Comparison of ENCODE assay signal across 12 mouse cellular contexts in genomic region chr6:56920222-56921092, GRCm38 (mm10). TPM values are rescaled to one million over a fixed set of nuclear protein-coding genes. Genes with fewer than 3 reads are reported as not detected.
DNase-seq lines count a peak whose midpoint lies in the region; ATAC-seq and TF ChIP-seq lines count a peak whose summit lies in the region.
"Had no signal": no experiment of that assay in that cellular context is flagged by ENCODE, and none has a peak within 500 bp of the region (broad histone marks: within the 10 kb centered on the region; RNA-seq: fewer than 3 reads in every experiment).

No protein-coding gene starts in this region.

- TF ChIP-seq POLR2A in lung, adult 2 months (IDR thresholded peaks at IDR 0.05; ENCODE audit: borderline replicate concordance, extremely low read depth, low read depth, low read length), result no peak

- no peak overlapping the region for H3K9ac ChIP-seq in lung, embryonic 14.5 days
- no peak overlapping the region for H3K9ac ChIP-seq in kidney, postnatal 0 days (ENCODE audit: low read depth, low read length)

- no peak overlapping the region for H3K4me3 ChIP-seq in lung, embryonic 14.5 days (ENCODE audit: low read depth, low read length)
- no peak overlapping the region for H3K4me3 ChIP-seq in kidney, postnatal 0 days (replicated peaks; ENCODE audit: low read depth, low read length)
- no peak overlapping the region for H3K4me3 ChIP-seq in hindbrain, embryonic 10.5 days
- H3K4me3 ChIP-seq in lung, adult 2 months (replicated peaks; ENCODE audit: extremely low read depth, low read depth, low read length), result no peak overlapping the region
- H3K4me3 ChIP-seq: left cerebral cortex, adult 2 months had no signal

- no peak for ATAC-seq in lung, embryonic 14.5 days (ENCODE audit: insufficient read depth)
- ATAC-seq in kidney, postnatal 0 days (replicated peaks; ENCODE audit: low FRiP score, low read depth), result no peak
- peak; percentile 63 for ATAC-seq in megakaryocyte-erythroid progenitor cell, adult 5-6 weeks (replicated peaks; ENCODE audit: low FRiP score, low TSS enrichment, poor library complexity, severe bottlenecking)

- no peaks in the 10 kb centered on the region for H3K36me3 ChIP-seq in lung, embryonic 14.5 days (ENCODE audit: insufficient read depth)
- no peaks in the 10 kb centered on the region for H3K36me3 ChIP-seq in kidney, postnatal 0 days (ENCODE audit: insufficient read depth, low read length)
- no peaks in the 10 kb centered on the region for H3K36me3 ChIP-seq in hindbrain, embryonic 10.5 days

- no peaks in the 10 kb centered on the region for H3K9me3 ChIP-seq in lung, embryonic 14.5 days (ENCODE audit: low read depth, low read length)
- no peaks in the 10 kb centered on the region for H3K9me3 ChIP-seq in kidney, postnatal 0 days (replicated peaks; ENCODE audit: low read length)
- H3K9me3 ChIP-seq in hindbrain, embryonic 10.5 days, result no peaks in the 10 kb centered on the region

- peak overlapping the region; percentile 36 for H3K4me2 ChIP-seq in lung, embryonic 14.5 days
- H3K4me2 ChIP-seq in kidney, postnatal 0 days (ENCODE audit: low read length), result peak overlapping the region; percentile 25; the same call in 1 of the 2 replicates

- WGBS in lung, embryonic 14.5 days, result 45% methylated on average over 12 of the region's 12 CpGs
- 51% methylated on average over 12 of the region's 12 CpGs for WGBS in kidney, postnatal 0 days
- 75% methylated on average over 12 of the region's 12 CpGs for WGBS in hindbrain, embryonic 10.5 days
- 53% methylated on average over 12 of the region's 12 CpGs for WGBS in lung, adult 2 months

- DNase-seq in lung, embryonic 14.5 days, result no peak
- DNase-seq in lung, adult 18-20 months, result no peak
- peak; percentile 85 for DNase-seq in c-Kit-positive CD71-positive TER-119-positive erythroid progenitor cells, embryonic 14.5 days (ENCODE audit: low spot score)
- DNase-seq in kidney, postnatal 0 days (ENCODE audit: low spot score), result peak; percentile 43
- DNase-seq in hindbrain, embryonic 10.5 days (ENCODE audit: low spot score), result no peak
- no peak for DNase-seq in lung, adult 2 months
- DNase-seq: cerebellum, adult 18-20 months; lung, postnatal 14 days had no signal

- no peak for TF ChIP-seq CTCF in lung, embryonic 14.5 days (IDR thresholded peaks at IDR 0.05; ENCODE audit: low read depth)
- TF ChIP-seq CTCF in kidney, postnatal 0 days (IDR thresholded peaks at IDR 0.05; ENCODE audit: low read depth), result no peak
- no peak for TF ChIP-seq CTCF in lung, adult 2 months (IDR thresholded peaks at IDR 0.05; ENCODE audit: insufficient read depth, low read length)

- H3K27me3 ChIP-seq in lung, embryonic 14.5 days (ENCODE audit: insufficient read depth, low read length), result no peaks in the 10 kb centered on the region
- H3K27me3 ChIP-seq in kidney, postnatal 0 days (ENCODE audit: insufficient read depth, low read length), result no peaks in the 10 kb centered on the region
- no peaks in the 10 kb centered on the region for H3K27me3 ChIP-seq in hindbrain, embryonic 10.5 days (ENCODE audit: insufficient read depth, poor library complexity, severe bottlenecking)

- peaks cover 2% of the 10 kb centered on the region; the same call in 1 of the 2 replicates for H3K4me1 ChIP-seq in lung, embryonic 14.5 days (ENCODE audit: insufficient read depth)
- peaks cover 13% of the 10 kb centered on the region; the same call in 1 of the 2 replicates for H3K4me1 ChIP-seq in kidney, postnatal 0 days (replicated peaks; ENCODE audit: insufficient read depth, low read length)
- peaks cover 8% of the 10 kb centered on the region; the same call in 1 of the 2 replicates for H3K4me1 ChIP-seq in hindbrain, embryonic 10.5 days (replicated peaks)
- peaks cover 13% of the 10 kb centered on the region for H3K4me1 ChIP-seq in lung, adult 2 months (ENCODE audit: control insufficient read depth, insufficient read depth, low read length)

- H3K27ac ChIP-seq in lung, embryonic 14.5 days (ENCODE audit: low read depth), result 0 out of 2 replicates have a peak overlapping the region, but pooled peaks have one; percentile 54
- peak overlapping the region; percentile 54 for H3K27ac ChIP-seq in kidney, postnatal 0 days
- H3K27ac ChIP-seq in hindbrain, embryonic 10.5 days, result no peak overlapping the region
- H3K27ac ChIP-seq: left cerebral cortex, adult 2 months had no signal

RNA-seq across cellular contexts. Expression of gene Nt5c3, which starts 3.3 kb away (rescaled TPM):
- 60.7 and 63.3 TPM in 2 replicates for polyA plus RNA-seq in lung, embryonic 14.5 days (2014; fragmentation: Nextera tagmentation; extraction: Ambion mirVana)
- 82.4 and 85.9 TPM in 2 replicates for polyA plus RNA-seq in kidney, postnatal 0 days (2015; fragmentation: Nextera tagmentation; extraction: Ambion mirVana)
- 86.6 and 123 TPM in 2 replicates for total RNA-seq in megakaryocyte-erythroid progenitor cell, adult 5-6 weeks (2014; fragmentation: Nextera tagmentation)
- 83.5 and 116 TPM in 2 replicates for total RNA-seq in megakaryocyte-erythroid progenitor cell, adult 5-6 weeks (2017)
- polyA plus RNA-seq in hindbrain, embryonic 10.5 days (2016; fragmentation: Nextera tagmentation; extraction: Ambion mirVana), result 66.4 and 73.5 TPM in 2 replicates
- 5.2 and 6.0 TPM in 2 replicates for polyA plus RNA-seq in lung, adult 2 months (2012; rRNA removed)

RNA-seq across cellular contexts. Expression of gene Vmn1r4, which starts 3.4 kb away (rescaled TPM):
- polyA plus RNA-seq in lung, embryonic 14.5 days (2014; fragmentation: Nextera tagmentation; extraction: Ambion mirVana), result 0.12 and 0.20 TPM in 2 replicates
- polyA plus RNA-seq in kidney, postnatal 0 days (2015; fragmentation: Nextera tagmentation; extraction: Ambion mirVana), result 0.28 and 0.62 TPM in 2 replicates
- total RNA-seq in megakaryocyte-erythroid progenitor cell, adult 5-6 weeks (2014; fragmentation: Nextera tagmentation), result not detected in 2 replicates
- 0.42 TPM in 1 of 2 replicates, not detected in the other for total RNA-seq in megakaryocyte-erythroid progenitor cell, adult 5-6 weeks (2017)
- 0.27 and 0.47 TPM in 2 replicates for polyA plus RNA-seq in hindbrain, embryonic 10.5 days (2016; fragmentation: Nextera tagmentation; extraction: Ambion mirVana)
- polyA plus RNA-seq in lung, adult 2 months (2012; rRNA removed), result 0.05 and 0.08 TPM in 2 replicates
- polyA plus RNA-seq: stomach, embryonic 14.5 days had no signal

RNA-seq across cellular contexts. Expression of gene Vmn1r5, which starts 49.6 kb away (rescaled TPM):
- not detected in 2 replicates for polyA plus RNA-seq in lung, embryonic 14.5 days (2014; fragmentation: Nextera tagmentation; extraction: Ambion mirVana)
- not detected in 2 replicates for polyA plus RNA-seq in kidney, postnatal 0 days (2015; fragmentation: Nextera tagmentation; extraction: Ambion mirVana)
- total RNA-seq in megakaryocyte-erythroid progenitor cell, adult 5-6 weeks (2014; fragmentation: Nextera tagmentation), result not detected in 2 replicates
- not detected in 2 replicates for total RNA-seq in megakaryocyte-erythroid progenitor cell, adult 5-6 weeks (2017)
- not detected in 2 replicates for polyA plus RNA-seq in hindbrain, embryonic 10.5 days (2016; fragmentation: Nextera tagmentation; extraction: Ambion mirVana)
- not detected in 2 replicates for polyA plus RNA-seq in lung, adult 2 months (2012; rRNA removed)
- total RNA-seq: left cerebral cortex, adult 2 months had no signal
- polyA plus RNA-seq: embryonic facial prominence, embryonic 14.5 days; stomach, embryonic 14.5 days had no signal

Comparison
In these comparisons a context has a peak if more than half of its experiments do, and no peak if none do; other contexts are left out.
1. DNase-seq: peak in c-Kit-positive CD71-positive TER-119-positive erythroid progenitor cells, embryonic 14.5 days (single experiment) and kidney, postnatal 0 days (single experiment); none in lung, embryonic 14.5 days (single experiment), lung, adult 18-20 months (0 of 2), hindbrain, embryonic 10.5 days (single experiment) and lung, adult 2 months (single experiment).